Mouse (Mus musculus) MEL (cell line): ENCODE measurements around the gene Haghl. TPM values are rescaled to one million over a fixed set of nuclear protein-coding genes. Genes with fewer than 3 reads are reported as not detected.

Experiments used
- DNase-seq: peaks from one replicate; pipeline ENCODE4 v3.0.0; 2011; ENCODE audit warnings: low read depth, low spot score
- H3K27ac ChIP-seq: 2 replicates; pipeline ENCODE4 v1.5.1; 2012; ENCODE audit warnings: low read depth, mild to moderate bottlenecking, control low read depth, low read length, moderate library complexity; ENCODE audit not compliant: control insufficient read depth
- H3K27me3 ChIP-seq, 2 experiments: fragments of 150-350 bp in 1 of 2; sonication (generic) in 1 of 2; 2 replicates each; pipeline ENCODE4 v1.6.1; 2012; ENCODE audit warnings: low read length in 2 of 2, mild to moderate bottlenecking in 2 of 2, improper control_type of control experiment in 1 of 2, moderate library complexity in 1 of 2; ENCODE audit not compliant: insufficient read depth in 2 of 2, control insufficient read depth in 1 of 2
- H3K36me3 ChIP-seq, 2 experiments: 2 replicates each; pipeline ENCODE4 v1.6.1; 2012 to 2014; ENCODE audit warnings: low read length in 2 of 2, improper control_type of control experiment in 1 of 2, inconsistent platforms in 1 of 2, mild to moderate bottlenecking in 1 of 2; ENCODE audit not compliant: insufficient read depth in 2 of 2, control insufficient read depth in 1 of 2
- H3K4me1 ChIP-seq, 2 experiments: fragments of 150-350 bp in 1 of 2; sonication (generic) in 1 of 2; 2 replicates each; pipeline ENCODE4 v1.6.1; 2012; ENCODE audit warnings: low read length in 2 of 2, improper control_type of control experiment in 1 of 2, mild to moderate bottlenecking in 1 of 2; ENCODE audit not compliant: insufficient read depth in 2 of 2, control insufficient read depth in 1 of 2
- H3K4me3 ChIP-seq, 2 experiments: fragments of 150-350 bp in 1 of 2; sonication (generic) in 1 of 2; 2 replicates each; pipeline ENCODE4 v1.5.1; 2012; ENCODE audit warnings: low read depth in 2 of 2, low read length in 2 of 2, mild to moderate bottlenecking in 2 of 2, moderate library complexity in 2 of 2, control low read depth in 1 of 2, improper control_type of control experiment in 1 of 2; ENCODE audit not compliant: control insufficient read depth in 1 of 2, insufficient read depth in 1 of 2
- H3K79me2 ChIP-seq: 2 replicates; pipeline ENCODE4 v1.6.1; 2012; ENCODE audit warnings: mild to moderate bottlenecking, low read length, moderate library complexity; ENCODE audit not compliant: control insufficient read depth, poor library complexity, insufficient read depth
- H3K9ac ChIP-seq: 2 replicates; pipeline ENCODE4 v1.6.1; 2012; ENCODE audit warnings: low read depth, mild to moderate bottlenecking, control low read depth, low read length, moderate library complexity; ENCODE audit not compliant: control insufficient read depth, poor library complexity, severe bottlenecking
- H3K9me3 ChIP-seq: fragments of 150-350 bp; sonication (generic); replicated peaks from 2 replicates; pipeline ENCODE4 v1.6.1; 2012; ENCODE audit warnings: mild to moderate bottlenecking, low read length, improper control_type of control experiment, moderate library complexity; ENCODE audit not compliant: insufficient read depth
- CHD2 ChIP-seq: IDR thresholded peaks from 2 replicates; pipeline ENCODE4 v1.6.1; 2011; ENCODE audit warnings: low read length, improper control_type of control experiment
- CTCF ChIP-seq, 3 experiments: IDR thresholded peaks in 2 of 3; conservative IDR thresholded peaks in 1 of 3; 2 replicates each; pipeline ENCODE4 v1.5.1; 2011 to 2012; ENCODE audit warnings: low read length in 3 of 3, low read depth in 2 of 3, mild to moderate bottlenecking in 2 of 3, improper control_type of control experiment in 1 of 3, inconsistent platforms in 1 of 3, mixed read lengths in 1 of 3, moderate library complexity in 1 of 3; ENCODE audit not compliant: control insufficient read depth in 1 of 3, insufficient read depth in 1 of 3, poor library complexity in 1 of 3, severe bottlenecking in 1 of 3
- E2F4 ChIP-seq: IDR thresholded peaks from 2 replicates; pipeline ENCODE4 v1.6.1; 2011; ENCODE audit warnings: low read depth, low read length, improper control_type of control experiment, borderline replicate concordance
- ELF1 ChIP-seq: IDR thresholded peaks from 2 replicates; pipeline ENCODE4 v1.6.1; 2014; ENCODE audit warnings: low read depth, mild to moderate bottlenecking, inconsistent platforms, low read length, improper control_type of control experiment, moderate library complexity
- GABPA ChIP-seq: IDR thresholded peaks from 2 replicates; pipeline ENCODE4 v1.6.1; 2012; ENCODE audit warnings: low read depth, mild to moderate bottlenecking, inconsistent platforms, low read length, improper control_type of control experiment, moderate library complexity
- JUND ChIP-seq: IDR thresholded peaks from 2 replicates; pipeline ENCODE4 v1.6.1; 2011; ENCODE audit warnings: low read depth, mild to moderate bottlenecking, improper control_type of control experiment, low read length
- KAT2A ChIP-seq: conservative IDR thresholded peaks from 2 replicates; pipeline ENCODE4 v1.6.1; 2012; ENCODE audit warnings: low read depth, low read length, improper control_type of control experiment, inconsistent platforms
- MAX ChIP-seq: IDR thresholded peaks from 2 replicates; pipeline ENCODE4 v1.6.1; 2011; ENCODE audit warnings: low read length, improper control_type of control experiment
- MAZ ChIP-seq: IDR thresholded peaks from 2 replicates; pipeline ENCODE4 v1.6.1; 2012; ENCODE audit warnings: low read depth, mild to moderate bottlenecking, inconsistent platforms, low read length, improper control_type of control experiment
- MXI1 ChIP-seq: IDR thresholded peaks from 2 replicates; pipeline ENCODE4 v1.6.1; 2011; ENCODE audit warnings: mild to moderate bottlenecking, low read depth, low read length, improper control_type of control experiment
- MYC ChIP-seq: IDR thresholded peaks from 2 replicates; pipeline ENCODE4 v1.6.1; 2011; ENCODE audit warnings: low read depth, mild to moderate bottlenecking, low read length, improper control_type of control experiment, moderate library complexity
- NRF1 ChIP-seq: IDR thresholded peaks from 2 replicates; pipeline ENCODE4 v1.6.1; 2014; ENCODE audit warnings: low read depth, mild to moderate bottlenecking, inconsistent platforms, low read length, improper control_type of control experiment, moderate library complexity; ENCODE audit not compliant: poor library complexity, insufficient read depth, severe bottlenecking
- POLR2A ChIP-seq, 2 experiments: IDR thresholded peaks; 2 replicates each; pipeline ENCODE4 v1.6.1; 2011 to 2012; ENCODE audit warnings: low read length in 2 of 2, mild to moderate bottlenecking in 2 of 2, control low read depth in 1 of 2, improper control_type of control experiment in 1 of 2, low read depth in 1 of 2, moderate library complexity in 1 of 2; ENCODE audit not compliant: control insufficient read depth in 1 of 2, insufficient read depth in 1 of 2, poor library complexity in 1 of 2
- POLR2AphosphoS2 ChIP-seq: IDR thresholded peaks from 2 replicates; pipeline ENCODE4 v1.6.1; 2011; ENCODE audit warnings: low read length, improper control_type of control experiment
- SIN3A ChIP-seq: IDR thresholded peaks from 2 replicates; pipeline ENCODE4 v1.6.1; 2012; ENCODE audit warnings: low read length, improper control_type of control experiment, inconsistent platforms
- ZKSCAN1 ChIP-seq: IDR thresholded peaks from 2 replicates; pipeline ENCODE4 v1.6.1; 2012; ENCODE audit warnings: low read depth, mild to moderate bottlenecking, inconsistent platforms, low read length, improper control_type of control experiment, moderate library complexity
- ZMIZ1 ChIP-seq: IDR thresholded peaks from 2 replicates; pipeline ENCODE4 v1.6.1; 2012; ENCODE audit warnings: low read depth, mild to moderate bottlenecking, inconsistent platforms, low read length, improper control_type of control experiment, moderate library complexity
- polyA plus RNA-seq, 2 experiments: library from polyadenylated mRNA; stranded (reverse) in 1 of 2; unstranded in 1 of 2; fragments of >175 nt in 1 of 2; fragments of >200 nt in 1 of 2; gene quantifications; 2 replicates each; pipeline versions ENCODE4 v1.2.1 to v1.2.4; 2012; ENCODE audit warnings: low replicate concordance in 2 of 2, low read depth in 1 of 2; ENCODE audit not compliant: insufficient read length in 2 of 2, insufficient read depth in 1 of 2, missing spikeins in 1 of 2
- total RNA-seq: library from RNA; depleted of rRNA; stranded (reverse); fragments of 300-350 nt; gene quantifications from 2 replicates; pipeline ENCODE4 v1.2.3, GENCODE M21; 2012

The Haghl gene
- total and polyA plus RNA-seq, 3 experiments = 10.7 to 13.2 TPM; not detected in 1

DNA sequence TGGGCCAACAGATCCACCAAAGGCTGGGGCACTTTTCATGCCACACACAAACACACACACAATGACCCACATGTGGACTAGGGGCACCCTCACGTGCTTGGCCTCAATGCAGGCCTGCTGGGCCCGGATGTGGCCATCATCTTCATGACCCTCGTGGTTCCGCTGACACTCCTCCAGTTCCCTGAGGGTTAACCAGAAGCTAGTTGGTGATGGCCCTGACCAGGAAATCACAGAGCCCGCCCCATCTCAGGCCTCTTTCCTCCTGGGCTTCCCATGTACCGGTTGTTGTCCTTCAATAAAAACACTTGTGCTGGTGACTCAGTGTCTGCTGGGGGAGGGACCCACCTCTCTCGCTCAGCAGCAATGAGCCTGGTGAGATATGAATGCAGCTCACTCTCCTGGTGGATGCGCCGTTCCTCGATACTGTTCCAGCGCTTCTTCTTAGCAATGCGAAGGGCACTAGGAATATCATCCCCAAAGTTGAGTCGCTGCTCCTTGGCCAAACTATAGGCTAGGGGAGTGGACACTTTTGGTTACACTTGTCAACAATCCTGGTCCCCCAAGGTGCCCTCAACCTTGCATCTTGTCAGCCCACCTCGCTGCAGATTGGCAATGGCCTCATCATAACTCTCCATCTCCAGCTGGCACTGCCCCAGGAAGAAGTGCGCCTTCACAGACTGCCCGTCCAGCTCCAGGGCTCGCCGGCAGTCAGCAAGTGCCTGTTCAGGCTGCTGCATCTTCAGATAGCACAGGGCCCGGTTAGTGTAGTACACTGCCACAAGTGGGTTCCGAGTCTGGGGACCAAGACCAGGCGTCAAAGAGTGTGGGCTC is 46.2 kb upstream of the Haghl start (continued):
- TF ChIP-seq ZKSCAN1 (no peak), MAX (no peak), MAZ (no peak), KAT2A (no peak), CTCF (IDR thresholded peaks at IDR 0.05 in 2 of 3, conservative IDR thresholded peaks at IDR 0.05 in 1 of 3; ENCODE audit: control insufficient read depth in 1 of 3, insufficient read depth in 1 of 3, low read depth in 2 of 3, low read length in 3 of 3, poor library complexity in 1 of 3, severe bottlenecking in 1 of 3) (no peak), ELF1 (no peak), SIN3A (no peak), CHD2 (no peak), MXI1 (no peak), JUND (no peak), NRF1 (no peak), GABPA (no peak)

GRCm38 (mm10) chr17:25830806-25831431 is 45.4 kb upstream of the Haghl start:
- H3K79me2 ChIP-seq = peaks cover 58% of the 10 kb centered on the region
- peaks cover 0 to 13% of the 10 kb centered on the region in 2 experiments; a peak in 2 of 4 replicates for H3K36me3 ChIP-seq
- no peak overlapping the region for H3K27ac ChIP-seq
- peaks cover 2 to 37% of the 10 kb centered on the region in 2 experiments; a peak in 3 of 4 replicates for H3K4me1 ChIP-seq
- no peaks in the 10 kb centered on the region for H3K27me3 ChIP-seq
- peak overlapping the region in 1 of 2 experiments; percentile 80; a peak in 2 of 4 replicates for H3K4me3 ChIP-seq
- DNase-seq = no peak
- 0 out of 4 replicates have a peak, but pooled peaks of 1 of the 2 experiments have one; percentile 5 for TF ChIP-seq POLR2A (IDR thresholded peaks at IDR 0.05; ENCODE audit: control insufficient read depth in 1 of 2, insufficient read depth in 1 of 2, low read depth in 1 of 2, low read length in 2 of 2, poor library complexity in 1 of 2)
- TF ChIP-seq MYC = no peak
- H3K9me3 ChIP-seq = no peaks in the 10 kb centered on the region
- H3K9ac ChIP-seq = peak overlapping the region; percentile 94; the same call in 1 of the 2 replicates

DNA sequence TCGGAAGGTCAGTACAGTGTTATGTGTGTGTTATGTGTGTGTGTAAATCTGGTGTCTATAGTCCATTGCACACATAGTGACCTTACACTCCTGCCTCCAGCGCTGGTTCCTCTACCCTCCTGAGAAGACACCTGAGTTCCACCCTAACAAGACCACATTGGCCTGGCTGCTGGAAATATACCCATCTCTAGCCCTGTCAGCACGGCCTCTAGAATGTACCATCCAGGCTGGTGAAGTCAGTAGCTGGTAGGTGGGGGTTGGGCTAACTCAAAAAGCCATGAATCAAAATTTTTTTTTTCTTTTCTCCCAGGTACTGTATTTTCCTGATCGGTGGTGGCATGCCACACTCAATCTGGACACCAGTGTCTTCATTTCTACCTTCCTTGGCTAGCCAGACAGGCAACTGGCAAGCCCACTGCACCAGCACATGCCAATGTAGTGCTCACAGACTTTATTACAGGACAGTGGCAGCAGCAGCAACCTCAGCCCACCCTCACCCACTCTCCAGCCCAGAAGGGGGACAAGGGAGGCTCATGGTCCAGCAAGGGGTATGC is 44.8 kb upstream of the Haghl start:
- no peak for DNase-seq
- Histone ChIP-seq H3K27me3 (no peaks in the 10 kb centered on the region), H3K79me2 (peaks cover 63% of the 10 kb centered on the region), H3K4me1 (peaks cover 2 to 41% of the 10 kb centered on the region in 2 experiments; a peak in 3 of 4 replicates)
- peak; percentile 50 for TF ChIP-seq ZMIZ1
- TF ChIP-seq KAT2A = no peak
- TF ChIP-seq POLR2AphosphoS2 = peak; percentile 41; the same call in 1 of the 2 replicates
- TF ChIP-seq ZKSCAN1 = no peak
- TF ChIP-seq POLR2A (IDR thresholded peaks at IDR 0.05; ENCODE audit: control insufficient read depth in 1 of 2, insufficient read depth in 1 of 2, low read depth in 1 of 2, low read length in 2 of 2, poor library complexity in 1 of 2) = no peak; a peak in 2 of 4 replicates
- TF ChIP-seq E2F4 = no peak
- TF ChIP-seq, all 39 proteins: peak for 2
- Histone ChIP-seq H3K27ac (no peak overlapping the region), H3K9ac (no peak overlapping the region; the same call in 1 of the 2 replicates), H3K4me3 (no peak overlapping the region), H3K36me3 (peaks cover 0 to 13% of the 10 kb centered on the region in 2 experiments; a peak in 2 of 4 replicates), H3K9me3 (no peaks in the 10 kb centered on the region)
